Mouse (Mus musculus) myocyte (in vitro differentiated cells): ENCODE measurements around the gene Fosb. TPM values are rescaled to one million over a fixed set of nuclear protein-coding genes. Genes with fewer than 3 reads are reported as not detected.

ENCODE experiments used
- H3K27me3 ChIP-seq: one replicate; pipeline ENCODE4 v1.6.1; 2011; ENCODE audit not compliant: control insufficient read depth, insufficient read depth, insufficient read length
- H3K36me3 ChIP-seq: one replicate; pipeline ENCODE4 v1.6.1; 2011; ENCODE audit not compliant: control insufficient read depth, insufficient read depth
- H3K4me2 ChIP-seq: one replicate; pipeline ENCODE4 v1.6.1; 2011; ENCODE audit warnings: low read depth, control low read depth
- H3K4me3 ChIP-seq: one replicate; pipeline ENCODE4 v1.5.1; 2011; ENCODE audit warnings: mild to moderate bottlenecking, control low read depth, moderate library complexity
- H3K79me2 ChIP-seq: one replicate; pipeline ENCODE4 v1.6.1; 2011; ENCODE audit not compliant: control insufficient read depth, insufficient read depth
- H3ac ChIP-seq: one replicate; pipeline ENCODE4 v1.6.1; 2011; ENCODE audit not compliant: control insufficient read depth, insufficient read length
- CEBPB ChIP-seq: IDR thresholded peaks from 2 replicates; pipeline ENCODE4 v1.6.1; 2011; ENCODE audit warnings: mild to moderate bottlenecking, moderate library complexity; ENCODE audit not compliant: poor library complexity, insufficient read depth, severe bottlenecking
- E2F4 ChIP-seq: IDR thresholded peaks from one replicate; pipeline ENCODE4 v1.6.1; 2011; ENCODE audit warnings: mild to moderate bottlenecking, control low read depth, moderate library complexity; ENCODE audit not compliant: insufficient read depth
- MAX ChIP-seq: IDR thresholded peaks from one replicate; pipeline ENCODE4 v1.6.1; 2011; ENCODE audit warnings: low read depth, mild to moderate bottlenecking, control low read depth
- MYOD1 ChIP-seq, 3 experiments: IDR thresholded peaks; one replicate each; pipeline ENCODE4 v1.6.1; 2011; ENCODE audit warnings: control low read depth in 2 of 3, low read depth in 2 of 3, mild to moderate bottlenecking in 2 of 3, moderate library complexity in 1 of 3; ENCODE audit not compliant: insufficient read length in 2 of 3, control insufficient read depth in 1 of 3
- MYOG ChIP-seq, 3 experiments: IDR thresholded peaks; one replicate each; pipeline ENCODE4 v1.6.1; 2011; ENCODE audit warnings: control low read depth in 2 of 3, low read depth in 2 of 3, mild to moderate bottlenecking in 2 of 3; ENCODE audit not compliant: insufficient read length in 2 of 3, control insufficient read depth in 1 of 3, insufficient read depth in 1 of 3
- POLR2A ChIP-seq: IDR thresholded peaks from one replicate; pipeline ENCODE4 v1.6.1; 2011; ENCODE audit warnings: low read depth, mild to moderate bottlenecking, control low read depth, moderate library complexity; ENCODE audit not compliant: insufficient read length
- POLR2AphosphoS2 ChIP-seq: IDR thresholded peaks from one replicate; pipeline ENCODE4 v1.6.1; 2011; ENCODE audit warnings: low read depth, control low read depth; ENCODE audit not compliant: insufficient read length
- REST ChIP-seq: IDR thresholded peaks from one replicate; pipeline ENCODE4 v1.6.1; 2011; ENCODE audit warnings: mild to moderate bottlenecking, control low read depth, moderate library complexity; ENCODE audit not compliant: insufficient read depth, insufficient read length
- SRF ChIP-seq: IDR thresholded peaks from one replicate; pipeline ENCODE4 v1.6.1; 2011; ENCODE audit warnings: low read depth; ENCODE audit not compliant: control insufficient read depth, insufficient read length
- TCF12 ChIP-seq: IDR thresholded peaks from one replicate; pipeline ENCODE4 v1.6.1; 2011; ENCODE audit warnings: mild to moderate bottlenecking, control low read depth; ENCODE audit not compliant: poor library complexity, insufficient read depth, severe bottlenecking
- TCF3 ChIP-seq: IDR thresholded peaks from one replicate; pipeline ENCODE4 v1.6.1; 2011; ENCODE audit warnings: low read depth, control low read depth; ENCODE audit not compliant: insufficient read length
- USF1 ChIP-seq: IDR thresholded peaks from one replicate; pipeline ENCODE4 v1.6.1; 2011; ENCODE audit warnings: low read depth, mild to moderate bottlenecking, control low read depth, moderate library complexity
- polyA plus RNA-seq: library from polyadenylated mRNA; unstranded; fragments of >200 nt; fragmentation: generic; extraction: Trizol; gene quantifications from one replicate; pipeline ENCODE4 v1.2.1, GENCODE M21; 2012; ENCODE audit warnings: missing spikeins

The Fosb gene
- polyA plus RNA-seq, 1 experiment = 0.82 TPM

GRCm38 (mm10) chr7:19297034-19297433 lies 12.8 kb downstream of the Fosb start:
- H3K4me3 ChIP-seq = no peak overlapping the region
- peaks cover 4% of the 10 kb centered on the region for H3K36me3 ChIP-seq
- no peak overlapping the region for H3ac ChIP-seq
- H3K79me2 ChIP-seq = no peaks in the 10 kb centered on the region
- TF ChIP-seq E2F4 = no peak
- no peak for TF ChIP-seq MYOD1 (IDR thresholded peaks at IDR 0.05; ENCODE audit: control insufficient read depth in 1 of 3, insufficient read length in 2 of 3, low read depth in 2 of 3)
- TF ChIP-seq POLR2A = no peak
- TF ChIP-seq TCF3 = no peak
- TF ChIP-seq MYOG (IDR thresholded peaks at IDR 0.05; ENCODE audit: control insufficient read depth in 1 of 3, insufficient read depth in 1 of 3, insufficient read length in 2 of 3, low read depth in 2 of 3) = no peak
- no peak for TF ChIP-seq SRF
- no peak for TF ChIP-seq USF1
- TF ChIP-seq POLR2AphosphoS2 = no peak
- no peak for TF ChIP-seq REST
- TF ChIP-seq MAX = no peak
- no peak for TF ChIP-seq TCF12
- no peak for TF ChIP-seq CEBPB
- H3K27me3 ChIP-seq = no peaks in the 10 kb centered on the region
- no peak overlapping the region for H3K4me2 ChIP-seq

- no peaks in the 10 kb centered on the region for H3K27me3 ChIP-seq
- H3K79me2 ChIP-seq = no peaks in the 10 kb centered on the region
- TF ChIP-seq MAX (no peak), REST (no peak)
- no peak overlapping the region for H3ac ChIP-seq
- H3K36me3 ChIP-seq = peaks cover 4% of the 10 kb centered on the region
- H3K4me3 ChIP-seq = no peak overlapping the region
- no peak overlapping the region for H3K4me2 ChIP-seq
Observed at GRCm38 (mm10) chr7:19295503-19296185, 14.2 kb downstream of the Fosb start.

GRCm38 (mm10) chr7:19290969-19291596 lies 18.8 kb downstream of the Fosb start:
- Histone ChIP-seq H3K4me2 (peak overlapping the region; percentile 72), H3K4me3 (peak overlapping the region; percentile 47), H3K79me2 (no peaks in the 10 kb centered on the region), H3K27me3 (no peaks in the 10 kb centered on the region), H3K36me3 (peaks cover 4% of the 10 kb centered on the region), H3ac (no peak overlapping the region)
- no peak for TF ChIP-seq E2F4
- TF ChIP-seq MYOG (IDR thresholded peaks at IDR 0.05; ENCODE audit: control insufficient read depth in 1 of 3, insufficient read depth in 1 of 3, insufficient read length in 2 of 3, low read depth in 2 of 3) = peak; percentile 37 to 86 (median 63)
- no peak for TF ChIP-seq MAX
- peak; percentile 85 to 98 (median 98) for TF ChIP-seq MYOD1 (IDR thresholded peaks at IDR 0.05; ENCODE audit: control insufficient read depth in 1 of 3, insufficient read length in 2 of 3, low read depth in 2 of 3)
- TF ChIP-seq CEBPB = no peak
- peak; percentile 83 for TF ChIP-seq SRF
- TF ChIP-seq TCF3 = peak; percentile 91
- no peak for TF ChIP-seq REST
- TF ChIP-seq POLR2AphosphoS2 = peak; percentile 14
- no peak for TF ChIP-seq USF1
- peak; percentile 87 for TF ChIP-seq TCF12

GRCm38 (mm10) chr7:19284763-19285162 lies 25.1 kb downstream of the Fosb start:
- Histone ChIP-seq H3K4me3 (no peak overlapping the region), H3ac (no peak overlapping the region), H3K79me2 (no peaks in the 10 kb centered on the region), H3K36me3 (no peaks in the 10 kb centered on the region), H3K27me3 (peaks cover 2% of the 10 kb centered on the region), H3K4me2 (no peak overlapping the region)
- TF ChIP-seq TCF12 (no peak), CEBPB (no peak), POLR2AphosphoS2 (no peak), REST (no peak), MYOD1 (IDR thresholded peaks at IDR 0.05; ENCODE audit: control insufficient read depth in 1 of 3, insufficient read length in 2 of 3, low read depth in 2 of 3) (no peak), POLR2A (no peak), SRF (no peak), TCF3 (no peak), USF1 (no peak), MYOG (IDR thresholded peaks at IDR 0.05; ENCODE audit: control insufficient read depth in 1 of 3, insufficient read depth in 1 of 3, insufficient read length in 2 of 3, low read depth in 2 of 3) (no peak), MAX (no peak), E2F4 (no peak)

- peaks cover 12% of the 10 kb centered on the region for H3K27me3 ChIP-seq
- no peak for TF ChIP-seq TCF3
- no peak for TF ChIP-seq SRF
- no peak for TF ChIP-seq MAX
- TF ChIP-seq CEBPB = no peak
- no peak for TF ChIP-seq USF1
- TF ChIP-seq MYOD1 (IDR thresholded peaks at IDR 0.05; ENCODE audit: control insufficient read depth in 1 of 3, insufficient read length in 2 of 3, low read depth in 2 of 3) = no peak
- TF ChIP-seq POLR2AphosphoS2 = no peak
- no peak for TF ChIP-seq REST
- H3K79me2 ChIP-seq = no peaks in the 10 kb centered on the region
- H3ac ChIP-seq = no peak overlapping the region
- peak overlapping the region; percentile 69 for H3K4me2 ChIP-seq
- H3K4me3 ChIP-seq = peak overlapping the region; percentile 7
- H3K36me3 ChIP-seq = no peaks in the 10 kb centered on the region
Observed at GRCm38 (mm10) chr7:19283406-19283804, 26.4 kb downstream of the Fosb start.
